Mouse (Mus musculus): Measurements from ENCODE around the gene Sclt1.

Gene Sclt1

GRCm38 (mm10) chr3:41585548-41585947 lies 156.8 kb downstream of the Sclt1 start:
- no peak for DNase-seq

- DNase-seq, result peak; percentile 46 to 47
Measured at GRCm38 (mm10) chr3:41583621-41584020, 158.7 kb downstream of the Sclt1 start.

GRCm38 (mm10) chr3:41583092-41583491 lies 159.2 kb downstream of the Sclt1 start:
- DNase-seq, result peak in 1 of 2 experiments; percentile 41

- no peak for DNase-seq
Measured at GRCm38 (mm10) chr3:41582256-41582655, 160.1 kb downstream of the Sclt1 start.

- DNase-seq, result no peak
Measured at GRCm38 (mm10) chr3:41581436-41581835, 160.9 kb downstream of the Sclt1 start.

GRCm38 (mm10) chr3:41580401-41581323 lies 161.7 kb downstream of the Sclt1 start:
- DNase-seq, result no peak

GRCm38 (mm10) chr3:41579873-41580272 lies 162.4 kb downstream of the Sclt1 start:
- no peak for DNase-seq

GRCm38 (mm10) chr3:41577240-41577639 lies 165.1 kb downstream of the Sclt1 start:
- no peak for DNase-seq

All from cerebellum, postnatal 14 days (tissue).